Mouse (Mus musculus) cerebellum, adult 18-20 months (tissue): ENCODE data around the gene Gm21970.
A peak's percentile ranks its signal among the peaks of the same experiment; 100 is the strongest.

Source experiments
- DNase-seq, 2 experiments: peaks; one replicate each; pipeline ENCODE4 v3.0.0; 2021

Gm21970 gene

GRCm38 (mm10) chr16:91443211-91443611 is 51.7 kb downstream of the Gm21970 start:
- no peak for DNase-seq

GRCm38 (mm10) chr16:91444847-91445246 is 53.3 kb downstream of the Gm21970 start:
- DNase-seq: no peak

- no peak for DNase-seq
These were observed 54.0 kb downstream of the Gm21970 start for GRCm38 (mm10) chr16:91445566-91445965.

- DNase-seq: no peak
These were observed 55.4 kb downstream of the Gm21970 start for GRCm38 (mm10) chr16:91446778-91447511.

- DNase-seq: no peak
These were observed 56.0 kb downstream of the Gm21970 start for GRCm38 (mm10) chr16:91447512-91447900.

GRCm38 (mm10) chr16:91448088-91448487 is 56.6 kb downstream of the Gm21970 start:
- no peak for DNase-seq

- no peak for DNase-seq
These were observed 57.4 kb downstream of the Gm21970 start for GRCm38 (mm10) chr16:91448895-91449294.

GRCm38 (mm10) chr16:91450137-91451064 is 58.9 kb downstream of the Gm21970 start:
- DNase-seq: no peak

- no peak for DNase-seq
These were observed 60.4 kb downstream of the Gm21970 start for GRCm38 (mm10) chr16:91451949-91452348.

- DNase-seq: no peak
These were observed 60.9 kb downstream of the Gm21970 start for GRCm38 (mm10) chr16:91452363-91452896.

- DNase-seq: no peak
These were observed 64.3 kb downstream of the Gm21970 start for GRCm38 (mm10) chr16:91455868-91456267.

- DNase-seq: no peak
These were observed 66.8 kb downstream of the Gm21970 start for GRCm38 (mm10) chr16:91458301-91458746.

- no peak for DNase-seq
These were observed 67.5 kb downstream of the Gm21970 start for GRCm38 (mm10) chr16:91458976-91459375.

GRCm38 (mm10) chr16:91459396-91459795 is 67.9 kb downstream of the Gm21970 start:
- DNase-seq: no peak

GRCm38 (mm10) chr16:91459841-91460370 is 68.4 kb downstream of the Gm21970 start:
- DNase-seq: no peak

GRCm38 (mm10) chr16:91461066-91461638 is 69.6 kb downstream of the Gm21970 start:
- no peak for DNase-seq

GRCm38 (mm10) chr16:91461773-91462181 is 70.3 kb downstream of the Gm21970 start:
- no peak for DNase-seq

- DNase-seq: no peak
These were observed 71.1 kb downstream of the Gm21970 start for GRCm38 (mm10) chr16:91462644-91463043.

- no peak for DNase-seq
These were observed 71.9 kb downstream of the Gm21970 start for GRCm38 (mm10) chr16:91463400-91463799.

GRCm38 (mm10) chr16:91463836-91464400 is 72.4 kb downstream of the Gm21970 start:
- DNase-seq: no peak

GRCm38 (mm10) chr16:91464594-91465504 is 73.3 kb downstream of the Gm21970 start:
- DNase-seq: peak; percentile 88 to 89
